Mouse (Mus musculus) heart, postnatal 14 days (tissue): ENCODE measurements around the gene Bcan. TPM values are rescaled to one million over a fixed set of nuclear protein-coding genes. Genes with fewer than 3 reads are reported as not detected.

Experiments
- DNase-seq, 2 experiments: peaks; one replicate each; pipeline ENCODE4 v3.0.0; 2021 to 2022
- intact Hi-C: fragments of 180-260 bp; cut with DNase I; formaldehyde crosslinking; loops from one replicate; pipeline ENCODE4 v1.15.1; 2025
- total RNA-seq, 2 experiments: library from RNA; stranded (reverse); gene quantifications; 2 replicates each; pipeline ENCODE4 v1.2.3; 2021

The Bcan gene
- total RNA-seq, 2 experiments from 2014 or later: 0.15 to 0.29 TPM

DNA sequence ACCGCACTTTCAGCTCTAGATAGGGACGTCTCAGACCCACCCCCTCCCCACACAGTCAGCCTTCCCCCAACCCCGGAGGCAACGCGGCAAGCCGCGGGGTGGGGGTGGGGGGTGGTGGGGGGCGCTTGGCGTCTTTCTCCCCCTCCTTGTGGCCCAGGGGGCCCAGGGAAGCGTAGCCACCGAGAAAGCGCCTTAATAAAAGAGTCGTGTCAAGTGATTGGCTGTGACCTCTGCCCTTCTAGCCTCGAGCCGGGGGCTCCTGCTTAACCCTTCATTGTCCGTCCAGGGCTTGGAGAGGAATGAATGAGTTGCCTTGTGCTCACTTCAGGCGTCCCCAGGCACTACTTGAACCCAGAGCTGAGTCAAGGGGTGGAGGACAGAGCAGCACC is 52.2 kb downstream of the Bcan start:
- intact Hi-C loops: no loop called here
- DNase-seq: no peak

DNA sequence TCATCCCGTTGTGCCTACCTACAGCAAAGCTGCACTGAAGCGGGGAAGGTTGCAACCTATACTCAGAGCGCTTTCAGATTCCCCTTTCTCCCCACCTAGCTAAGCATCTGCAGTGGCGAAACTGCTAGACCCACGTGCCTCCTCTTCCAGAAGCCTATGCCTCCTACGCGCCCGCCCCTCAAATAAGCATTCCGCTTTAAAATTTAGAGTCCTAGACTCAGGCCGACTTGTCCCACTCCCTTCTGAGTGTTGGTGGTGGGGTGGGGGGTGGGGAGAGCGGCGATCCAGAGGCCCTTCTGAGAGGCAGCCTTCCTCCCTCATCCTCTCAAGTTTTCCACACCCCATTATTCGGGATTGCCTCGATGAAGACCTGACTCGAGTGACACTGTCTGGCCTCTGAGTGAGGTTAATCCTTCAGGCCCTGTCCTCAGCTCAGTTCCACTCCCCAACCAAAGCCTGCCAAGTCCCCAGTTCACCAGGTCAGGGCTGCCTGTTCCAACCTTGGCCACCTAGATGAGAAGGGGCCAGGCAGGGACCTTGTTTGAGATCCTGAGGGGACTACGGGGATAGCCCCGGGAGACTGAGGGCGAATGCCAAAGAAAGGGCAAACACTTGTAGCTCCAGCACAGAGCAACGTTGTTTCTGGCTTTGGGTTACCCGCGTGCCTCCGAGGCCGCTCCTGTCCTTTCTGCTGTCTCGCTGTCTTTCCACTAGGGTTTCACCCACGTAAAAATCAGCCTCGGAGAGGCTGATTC is 52.8 kb downstream of the Bcan start:
- intact Hi-C loops: no loop called here

DNA sequence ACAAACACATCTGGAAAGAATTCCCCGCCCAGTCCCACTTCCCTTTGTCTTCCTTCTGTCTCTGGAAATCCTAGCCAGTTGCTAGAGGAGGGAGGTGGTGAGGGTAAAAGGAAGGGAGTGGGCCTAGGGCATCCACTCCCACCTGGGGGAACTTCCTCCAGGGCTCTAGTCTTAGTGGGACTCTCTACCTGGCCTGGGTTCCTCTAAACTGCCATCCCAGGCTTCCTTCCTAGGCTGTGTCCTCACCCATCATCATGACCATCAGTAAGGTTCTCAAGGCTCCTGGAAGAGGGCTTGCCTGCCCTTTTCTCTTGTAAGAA is 53.5 kb downstream of the Bcan start:
- intact Hi-C loops: no loop called here
- DNase-seq: no peak

More for the DNA sequence above, 52.8 kb downstream of the Bcan start:
- DNase-seq: no peak

DNA sequence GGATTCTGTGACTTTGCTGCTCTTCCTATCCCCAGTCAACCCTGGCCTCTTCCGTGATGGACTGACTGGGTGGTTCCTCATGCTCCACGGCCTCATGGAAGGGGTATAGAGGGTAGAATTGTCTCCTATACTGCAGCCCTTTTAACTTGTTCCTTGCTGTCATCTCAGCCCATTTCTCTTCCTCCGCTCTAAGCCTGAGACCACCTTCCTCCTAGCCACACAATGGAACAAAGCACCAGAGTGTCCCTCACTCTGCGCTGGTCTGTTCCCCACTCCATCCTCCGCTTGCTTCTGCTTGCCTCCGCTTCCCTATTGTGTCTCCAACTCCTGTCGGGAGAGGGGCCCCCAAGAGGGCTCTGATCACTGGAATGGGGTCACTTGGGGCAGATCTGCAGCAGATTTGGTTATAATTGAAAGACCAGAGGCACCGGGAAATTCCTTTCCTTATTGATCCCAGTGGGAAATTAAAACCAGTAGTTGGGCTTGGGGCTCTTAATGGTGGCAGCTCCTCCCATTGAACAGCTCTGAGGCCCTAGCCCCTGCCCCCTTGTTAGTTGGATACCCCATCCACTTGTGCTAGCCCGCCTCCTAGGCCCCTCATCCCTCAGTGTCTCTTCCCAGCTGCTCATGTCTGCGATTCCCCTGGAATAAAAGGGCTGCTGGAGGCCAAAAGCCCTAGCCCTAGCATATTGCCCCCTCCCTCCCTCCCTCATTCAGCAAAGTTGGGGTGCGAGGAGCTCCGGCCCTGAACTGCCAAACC is 54.1 kb downstream of the Bcan start:
- DNase-seq: no peak
- intact Hi-C loops: no loop called here

DNA sequence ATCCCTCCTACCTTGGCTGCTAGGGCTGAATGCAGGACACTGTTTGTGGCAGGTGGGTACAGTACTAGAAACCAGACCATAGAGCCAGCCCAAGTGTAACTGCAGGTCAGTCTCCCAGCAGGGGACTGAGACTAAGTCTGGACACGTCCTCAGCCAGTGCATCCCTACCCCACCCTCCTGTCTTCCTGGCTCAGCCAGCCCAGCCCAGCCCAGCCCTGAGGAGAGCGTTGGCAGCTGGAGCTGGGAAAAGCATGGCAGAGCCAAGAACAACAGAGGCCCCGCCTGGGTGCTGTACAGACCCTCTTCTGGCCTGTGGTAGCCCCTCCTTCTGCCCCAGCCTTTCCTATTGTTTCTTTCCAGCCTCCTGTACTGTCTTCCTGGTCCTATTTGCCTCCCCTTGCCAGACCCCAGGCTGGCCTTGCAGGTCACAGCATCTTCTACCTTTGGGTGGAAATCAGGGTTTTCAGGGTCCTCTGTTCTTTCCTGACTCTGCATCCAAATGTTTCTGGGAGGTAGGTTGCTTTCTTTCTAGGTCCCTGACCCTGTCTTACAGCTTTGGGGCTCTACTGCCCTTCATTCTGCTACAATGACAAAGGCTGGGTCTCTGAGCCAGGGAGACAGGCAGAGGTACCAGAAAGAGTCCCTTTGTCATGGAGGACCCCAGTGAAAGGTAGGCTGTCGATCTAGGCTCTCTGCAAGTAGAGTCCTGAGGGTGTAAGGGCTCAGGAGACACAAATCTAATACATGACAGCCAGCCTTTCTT is 55.0 kb downstream of the Bcan start:
- intact Hi-C loops: no loop called here

DNA sequence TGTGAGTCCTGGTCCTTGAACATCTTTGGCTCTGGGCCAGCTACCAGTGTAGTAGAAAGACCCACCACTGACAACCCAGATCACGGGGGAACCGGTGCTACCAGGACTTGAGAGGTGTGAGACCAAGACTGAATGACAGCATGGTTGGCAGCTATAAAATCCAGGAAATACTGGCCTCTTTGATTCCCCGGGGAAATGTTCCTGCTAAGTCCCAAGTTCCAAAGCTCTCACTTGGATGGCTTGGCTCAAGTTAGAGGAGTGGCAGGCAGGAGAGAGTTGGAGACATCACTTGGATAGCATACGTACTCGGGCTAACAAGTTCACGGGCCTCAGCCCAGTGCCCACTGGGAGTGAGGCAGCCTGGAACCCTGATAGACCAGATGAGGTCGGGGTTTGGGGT is 56.4 kb downstream of the Bcan start:
- no peak for DNase-seq
- intact Hi-C loops: no loop called here

More for the DNA sequence above, 55.0 kb downstream of the Bcan start:
- DNase-seq: peak; percentile 29 to 47

DNA sequence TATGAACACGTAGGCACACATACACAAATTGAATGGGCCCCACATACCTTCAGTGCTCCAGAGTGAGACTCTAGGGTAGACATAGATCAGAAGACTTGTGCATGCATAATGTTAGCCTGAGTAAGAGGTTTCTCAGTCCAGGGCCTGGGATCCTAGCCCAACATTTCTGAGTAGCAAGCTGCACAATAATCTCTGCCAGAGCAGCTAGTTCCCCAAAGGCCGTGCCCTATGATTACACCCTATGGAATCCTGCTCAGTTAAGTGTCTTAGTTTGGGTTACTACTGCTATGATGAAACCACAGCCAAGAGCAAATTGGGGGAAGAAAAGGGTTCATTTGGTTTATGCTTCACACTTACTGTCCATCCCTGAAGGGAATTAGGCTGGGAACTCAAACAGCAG is 57.6 kb downstream of the Bcan start:
- intact Hi-C loops: no loop called here
- no peak for DNase-seq

DNA sequence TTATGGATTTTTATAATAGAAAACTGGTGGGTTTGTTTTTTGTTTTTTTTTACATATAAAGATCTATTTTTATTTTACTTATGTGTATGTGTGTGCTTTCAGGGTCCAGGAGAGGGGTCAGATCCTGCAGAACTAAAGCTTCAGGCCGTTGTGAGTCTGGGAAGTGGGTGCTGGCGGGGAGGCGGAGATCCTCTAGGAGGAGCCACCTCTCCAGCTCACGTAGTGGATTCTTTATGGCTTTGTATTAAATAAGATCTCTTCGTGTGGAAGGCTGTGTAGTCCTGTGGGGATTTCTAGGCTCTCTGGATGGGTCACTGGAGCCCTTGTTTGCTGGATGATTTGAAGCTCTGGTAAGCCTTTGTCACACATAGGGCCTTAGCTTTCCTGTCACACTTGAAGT is 59.4 kb downstream of the Bcan start:
- no peak for DNase-seq
- intact Hi-C loops: no loop called here

Other genes with a start within 250 kb of the Bcan start
- under 1 TPM; 0.29 to 0.31 TPM for gene Ntrk1, start 205.1 kb downstream of the Bcan start, total RNA-seq
- under 1 TPM; 0.24 TPM for gene Insrr, start 203.3 kb downstream of the Bcan start, total RNA-seq
- gene Pear1, start 175.9 kb downstream of the Bcan start, total RNA-seq: 10 to 100 TPM; 25.5 to 32.4 TPM
- gene Sh2d2a, start 153.5 kb downstream of the Bcan start, total RNA-seq: 1 to 10 TPM in 1 of 2 experiments, under 1 TPM in 1; 0.14 to 2.2 TPM
- 10 to 100 TPM; 47.8 to 49.3 TPM for gene Prcc, start 114.6 kb downstream of the Bcan start, total RNA-seq
- gene Hdgf, start 93.9 kb downstream of the Bcan start, total RNA-seq: 10 to 100 TPM; 88.2 to 91.9 TPM
- gene Mrpl24, start 80.7 kb downstream of the Bcan start, total RNA-seq: 10 to 100 TPM; 65.8 to 71.0 TPM
- 10 to 100 TPM; 15.7 TPM for gene Isg20l2, start 69.9 kb downstream of the Bcan start, total RNA-seq
- 1 to 10 TPM; 6.9 to 8.5 TPM for gene Rrnad1, start 69.5 kb downstream of the Bcan start, total RNA-seq
- under 1 TPM; 0.31 to 0.56 TPM for gene Crabp2, start 51.6 kb downstream of the Bcan start, total RNA-seq
- 10 to 100 TPM; 32.5 to 39.0 TPM for gene Nes, start 29.2 kb downstream of the Bcan start, total RNA-seq
- not detected for gene Hapln2, start 27.4 kb upstream of the Bcan start, total RNA-seq
- 1 to 10 TPM; 6.6 to 9.0 TPM for gene Gpatch4, start 42.9 kb upstream of the Bcan start, total RNA-seq
- gene Naxe, start 58.3 kb upstream of the Bcan start, total RNA-seq: 10 to 100 TPM; 61.0 to 61.1 TPM
- gene Ttc24, start 78.1 kb upstream of the Bcan start, total RNA-seq: not detected
- 1 to 10 TPM; 3.8 to 7.2 TPM for gene Iqgap3, start 81.7 kb upstream of the Bcan start, total RNA-seq
- 100 to 1,000 TPM; 128 to 130 TPM for gene Mef2d, start 142.1 kb upstream of the Bcan start, total RNA-seq